Mouse (Mus musculus): ENCODE data around the gene Zdhhc5. TPM values are rescaled to one million over a fixed set of nuclear protein-coding genes. Genes with fewer than 3 reads are reported as not detected.

The Zdhhc5 gene
- polyA plus RNA-seq, 1 experiment, result 234 TPM

DNA sequence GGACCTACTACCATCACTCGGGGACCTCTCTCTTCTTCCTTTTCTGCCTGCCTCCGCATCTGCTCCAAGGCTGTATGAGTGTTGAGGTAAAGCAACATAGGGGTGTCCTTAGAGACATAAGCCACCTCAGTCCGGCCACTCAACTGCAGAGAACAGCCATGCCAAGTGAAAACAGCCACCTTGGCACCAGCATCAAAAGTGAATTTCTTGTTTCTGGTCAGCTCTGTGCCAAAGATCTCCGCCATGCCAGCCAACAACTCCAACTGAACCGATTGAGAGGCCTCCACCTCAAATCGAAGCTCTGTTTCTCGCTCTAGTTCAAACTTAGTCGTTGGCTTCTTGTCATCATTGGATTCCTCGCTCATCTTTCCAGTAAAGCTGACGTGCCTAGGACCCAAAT lies 10.8 kb upstream of the Zdhhc5 start:
- H3K4me1 ChIP-seq (ENCODE audit: control insufficient read depth, insufficient read depth, low read length), result no peaks in the 10 kb centered on the region
- no peak for TF ChIP-seq CTCF (IDR thresholded peaks at IDR 0.05; ENCODE audit: control insufficient read depth, insufficient read depth, insufficient replicate concordance, low read depth, low read length)
- peak overlapping the region; percentile 85 for H3K4me3 ChIP-seq (ENCODE audit: control insufficient read depth, low read depth, low read length)
- H3K36me3 ChIP-seq (ENCODE audit: control insufficient read depth, insufficient read depth, low read length), result peaks cover 3% of the 10 kb centered on the region; the same call in 1 of the 2 replicates
- H3K27ac ChIP-seq (ENCODE audit: control insufficient read depth, insufficient read depth, low read depth, low read length), result peak overlapping the region; percentile 40; the same call in 1 of the 2 replicates
- no peaks in the 10 kb centered on the region for H3K27me3 ChIP-seq (ENCODE audit: control insufficient read depth, insufficient read depth, low read length)

DNA sequence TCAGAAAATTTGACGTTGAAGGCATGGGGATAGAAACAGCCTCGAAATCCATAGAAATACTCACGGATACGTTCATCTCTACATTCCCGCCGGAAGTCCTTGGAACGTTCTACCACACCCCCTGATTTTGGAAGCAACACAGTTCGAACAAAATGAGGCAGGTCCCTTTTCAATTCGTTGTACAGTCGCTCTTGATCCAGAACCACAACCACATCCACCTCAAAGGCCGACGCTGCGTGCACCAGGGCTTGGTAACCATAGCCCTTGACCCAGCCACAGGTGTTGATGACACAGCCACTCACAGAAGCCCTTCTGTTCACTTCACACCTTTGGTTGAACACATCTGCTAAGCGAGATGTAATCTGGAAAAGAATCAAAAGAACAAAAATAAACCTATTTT lies 8.9 kb upstream of the Zdhhc5 start:
- no peak for TF ChIP-seq POLR2A (IDR thresholded peaks at IDR 0.05; ENCODE audit: control insufficient read depth, low read depth, low read length)
- TF ChIP-seq CTCF (IDR thresholded peaks at IDR 0.05; ENCODE audit: control insufficient read depth, insufficient read depth, insufficient replicate concordance, low read depth, low read length), result no peak
- H3K4me1 ChIP-seq (ENCODE audit: control insufficient read depth, insufficient read depth, low read length), result no peaks in the 10 kb centered on the region
- peaks cover 3% of the 10 kb centered on the region; the same call in 1 of the 2 replicates for H3K36me3 ChIP-seq (ENCODE audit: control insufficient read depth, insufficient read depth, low read length)
- H3K27me3 ChIP-seq (ENCODE audit: control insufficient read depth, insufficient read depth, low read length), result no peaks in the 10 kb centered on the region
- no peak overlapping the region for H3K27ac ChIP-seq (ENCODE audit: control insufficient read depth, insufficient read depth, low read depth, low read length)
- H3K4me3 ChIP-seq (ENCODE audit: control insufficient read depth, low read depth, low read length), result peak overlapping the region; percentile 65

DNA sequence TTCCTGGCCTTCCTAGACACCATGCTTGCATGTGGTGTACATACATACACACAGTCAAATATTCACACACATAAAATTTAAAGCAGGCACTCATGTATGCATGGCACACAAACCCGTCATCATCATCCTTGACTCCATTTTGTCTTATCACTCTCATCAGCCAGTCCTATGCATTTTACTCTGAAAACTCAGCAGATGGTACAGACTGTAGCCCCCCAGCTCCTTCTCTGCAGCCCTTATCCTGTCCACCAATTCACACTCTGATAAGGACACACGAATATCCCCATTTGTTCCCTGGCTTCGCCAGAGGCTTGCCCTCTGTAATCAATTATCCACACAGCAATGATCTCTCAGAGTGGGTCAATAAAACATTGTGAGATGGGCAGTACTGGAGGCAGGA lies 6.2 kb upstream of the Zdhhc5 start:
- peaks cover 3% of the 10 kb centered on the region; the same call in 1 of the 2 replicates for H3K36me3 ChIP-seq (ENCODE audit: control insufficient read depth, insufficient read depth, low read length)
- peaks cover 2% of the 10 kb centered on the region; the same call in 1 of the 2 replicates for H3K4me1 ChIP-seq (ENCODE audit: control insufficient read depth, insufficient read depth, low read length)
- H3K27ac ChIP-seq (ENCODE audit: control insufficient read depth, insufficient read depth, low read depth, low read length), result no peak overlapping the region
- H3K27me3 ChIP-seq (ENCODE audit: control insufficient read depth, insufficient read depth, low read length), result no peaks in the 10 kb centered on the region
- H3K4me3 ChIP-seq (ENCODE audit: control insufficient read depth, low read depth, low read length), result no peak overlapping the region
- no peak for TF ChIP-seq CTCF (IDR thresholded peaks at IDR 0.05; ENCODE audit: control insufficient read depth, insufficient read depth, insufficient replicate concordance, low read depth, low read length)
- TF ChIP-seq POLR2A (IDR thresholded peaks at IDR 0.05; ENCODE audit: control insufficient read depth, low read depth, low read length), result no peak

DNA sequence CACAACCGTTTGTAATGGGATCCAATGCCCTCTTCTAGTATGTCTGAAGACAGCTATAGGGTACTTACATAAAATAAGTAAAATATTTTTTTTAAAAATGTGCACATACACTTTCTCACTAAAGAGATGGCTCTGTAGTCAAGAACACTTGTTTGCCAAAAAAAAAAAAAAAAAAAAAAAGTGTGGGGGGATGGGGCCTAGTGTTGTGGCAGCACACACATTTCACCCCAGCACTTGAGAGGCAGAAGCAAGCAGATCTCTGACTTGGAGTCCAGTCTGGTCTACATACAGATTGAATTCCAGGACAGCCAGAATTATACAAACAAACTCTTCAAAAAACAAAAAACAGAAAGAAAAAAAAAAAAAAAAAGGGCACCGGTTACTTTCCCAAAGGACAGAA lies 5.7 kb upstream of the Zdhhc5 start:
- TF ChIP-seq POLR2A (IDR thresholded peaks at IDR 0.05; ENCODE audit: control insufficient read depth, low read depth, low read length), result no peak
- no peak for TF ChIP-seq CTCF (IDR thresholded peaks at IDR 0.05; ENCODE audit: control insufficient read depth, insufficient read depth, insufficient replicate concordance, low read depth, low read length)
- H3K36me3 ChIP-seq (ENCODE audit: control insufficient read depth, insufficient read depth, low read length), result peaks cover 2% of the 10 kb centered on the region; the same call in 1 of the 2 replicates

DNA sequence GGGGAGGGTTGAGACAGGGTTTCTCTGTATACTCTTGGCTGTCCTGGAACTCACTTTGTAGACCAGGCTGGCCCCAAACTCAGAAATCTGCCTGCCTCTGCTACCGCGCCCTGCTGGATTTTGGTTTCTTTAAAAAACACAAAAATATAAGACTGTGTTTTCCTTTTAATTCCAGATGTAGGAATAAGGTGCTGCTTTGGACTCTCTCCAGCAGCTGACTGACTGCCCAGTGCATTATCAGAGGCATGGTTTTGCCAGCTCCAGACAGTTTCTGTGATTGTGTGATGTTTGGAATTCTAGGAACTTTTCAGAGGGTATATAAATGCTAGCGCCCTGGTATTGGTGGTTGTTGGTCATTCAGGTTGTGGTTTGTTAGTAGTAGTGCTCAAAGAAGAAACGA lies 2.4 kb upstream of the Zdhhc5 start:
- TF ChIP-seq POLR2A (IDR thresholded peaks at IDR 0.05; ENCODE audit: control insufficient read depth, low read depth, low read length) (no peak), CTCF (IDR thresholded peaks at IDR 0.05; ENCODE audit: control insufficient read depth, insufficient read depth, insufficient replicate concordance, low read depth, low read length) (no peak)
- H3K36me3 ChIP-seq (ENCODE audit: control insufficient read depth, insufficient read depth, low read length), result no peaks in the 10 kb centered on the region

More for the DNA sequence above, 5.7 kb upstream of the Zdhhc5 start:
- Histone ChIP-seq H3K27me3 (ENCODE audit: control insufficient read depth, insufficient read depth, low read length) (no peaks in the 10 kb centered on the region), H3K4me1 (ENCODE audit: control insufficient read depth, insufficient read depth, low read length) (peaks cover 2% of the 10 kb centered on the region; the same call in 1 of the 2 replicates), H3K4me3 (ENCODE audit: control insufficient read depth, low read depth, low read length) (no peak overlapping the region), H3K27ac (ENCODE audit: control insufficient read depth, insufficient read depth, low read depth, low read length) (no peak overlapping the region)

DNA sequence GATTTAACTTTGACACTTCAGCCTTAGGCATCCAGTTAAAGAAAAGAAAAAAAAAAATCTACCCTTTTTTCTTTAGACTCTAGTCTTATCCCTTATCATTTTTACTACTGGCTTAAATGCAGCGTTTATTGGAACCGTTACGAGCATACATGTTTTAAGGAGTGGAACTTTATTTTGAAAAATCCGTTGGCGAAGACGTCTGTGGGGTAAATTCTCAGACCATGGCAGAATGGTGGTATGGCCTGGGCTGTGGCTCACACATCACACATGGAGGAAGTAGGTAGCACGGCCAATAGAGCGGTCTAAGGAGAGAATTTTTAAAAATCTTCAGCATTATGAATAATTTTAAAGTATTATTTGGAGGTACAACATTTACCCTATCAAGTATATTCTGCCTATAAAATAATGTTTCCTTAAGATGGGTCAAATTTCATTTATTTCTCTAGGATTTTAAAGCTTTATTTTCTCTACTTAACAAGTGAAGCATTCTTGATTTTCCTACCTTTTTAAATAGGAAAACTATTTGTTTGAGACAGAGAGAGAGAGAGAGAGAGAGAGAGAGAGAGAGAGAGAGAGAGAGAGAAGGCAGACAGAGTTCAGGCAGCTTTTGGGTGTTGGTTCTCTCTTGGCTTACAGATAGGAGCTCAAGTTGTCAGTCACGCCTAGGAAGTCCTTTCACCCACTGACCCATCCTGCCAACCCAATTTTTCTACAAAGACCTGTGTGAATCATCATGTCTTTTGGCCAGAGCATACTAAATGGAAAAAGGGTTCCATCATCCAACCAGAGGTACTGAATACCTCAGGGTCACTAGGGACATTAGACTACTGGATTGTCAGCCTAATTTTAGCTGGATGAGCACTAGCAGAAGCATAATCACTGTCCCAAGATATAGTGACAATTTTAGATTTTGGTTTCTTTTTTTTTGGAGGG lies 1.7 kb upstream of the Zdhhc5 start:
- H3K4me1 ChIP-seq (ENCODE audit: control insufficient read depth, insufficient read depth, low read length), result peaks cover 2% of the 10 kb centered on the region; the same call in 1 of the 2 replicates
- H3K27ac ChIP-seq (ENCODE audit: control insufficient read depth, insufficient read depth, low read depth, low read length), result peak overlapping the region; percentile 99
- H3K36me3 ChIP-seq (ENCODE audit: control insufficient read depth, insufficient read depth, low read length), result no peaks in the 10 kb centered on the region
- TF ChIP-seq POLR2A (IDR thresholded peaks at IDR 0.05; ENCODE audit: control insufficient read depth, low read depth, low read length) (no peak), CTCF (IDR thresholded peaks at IDR 0.05; ENCODE audit: control insufficient read depth, insufficient read depth, insufficient replicate concordance, low read depth, low read length) (no peak)
- no peaks in the 10 kb centered on the region for H3K27me3 ChIP-seq (ENCODE audit: control insufficient read depth, insufficient read depth, low read length)
- H3K4me3 ChIP-seq (ENCODE audit: control insufficient read depth, low read depth, low read length), result peak overlapping the region; percentile 86

More for the DNA sequence above, 2.4 kb upstream of the Zdhhc5 start:
- Histone ChIP-seq H3K4me1 (ENCODE audit: control insufficient read depth, insufficient read depth, low read length) (peaks cover 2% of the 10 kb centered on the region; the same call in 1 of the 2 replicates), H3K4me3 (ENCODE audit: control insufficient read depth, low read depth, low read length) (peak overlapping the region; percentile 73), H3K27me3 (ENCODE audit: control insufficient read depth, insufficient read depth, low read length) (no peaks in the 10 kb centered on the region), H3K27ac (ENCODE audit: control insufficient read depth, insufficient read depth, low read depth, low read length) (no peak overlapping the region)

DNA sequence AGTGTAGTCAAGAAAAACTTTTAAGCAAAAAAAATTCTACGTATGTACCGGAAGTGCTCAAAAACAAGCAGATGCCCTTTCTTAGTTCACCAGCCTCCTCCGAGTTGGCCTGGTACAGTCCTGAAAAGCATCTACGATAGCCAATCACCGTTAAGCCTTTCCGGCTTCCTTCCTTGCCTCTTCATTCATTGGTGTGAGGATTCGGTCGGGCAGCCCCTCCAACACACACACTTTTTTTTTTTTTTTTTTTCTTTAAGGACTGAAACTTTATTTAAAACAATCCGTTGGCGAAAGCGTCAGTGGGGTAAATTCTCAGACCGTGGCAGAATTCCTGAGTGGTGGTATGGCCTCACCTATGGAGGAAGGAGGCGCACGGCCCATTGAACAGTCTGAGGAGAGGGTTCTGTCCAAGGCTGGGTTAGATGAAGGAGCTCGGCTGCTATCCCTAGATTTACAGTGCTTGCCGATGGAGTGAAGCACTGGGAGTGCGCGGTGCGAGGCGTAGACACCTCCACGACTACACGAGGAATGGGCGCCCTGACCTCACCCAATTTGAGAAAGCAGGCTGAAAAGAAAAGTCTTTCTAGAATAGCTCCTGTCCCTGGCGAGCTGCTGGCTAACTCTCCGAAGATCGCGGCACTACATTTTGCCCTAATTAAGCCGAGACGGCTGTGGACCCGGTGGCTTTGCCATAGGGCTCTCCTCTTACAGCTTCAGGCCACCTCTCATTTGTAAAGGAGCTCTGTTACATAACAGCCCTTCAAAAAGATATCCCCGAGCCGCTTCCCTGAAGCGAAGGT lies 782 bp upstream of the Zdhhc5 start:
- Histone ChIP-seq H3K4me1 (ENCODE audit: control insufficient read depth, insufficient read depth, low read length) (peaks cover 2% of the 10 kb centered on the region; the same call in 1 of the 2 replicates), H3K4me3 (ENCODE audit: control insufficient read depth, low read depth, low read length) (peak overlapping the region; percentile 86), H3K27me3 (ENCODE audit: control insufficient read depth, insufficient read depth, low read length) (no peaks in the 10 kb centered on the region), H3K27ac (ENCODE audit: control insufficient read depth, insufficient read depth, low read depth, low read length) (peak overlapping the region; percentile 99), H3K36me3 (ENCODE audit: control insufficient read depth, insufficient read depth, low read length) (no peaks in the 10 kb centered on the region)
- TF ChIP-seq POLR2A (IDR thresholded peaks at IDR 0.05; ENCODE audit: control insufficient read depth, low read depth, low read length), result 0 out of 2 replicates have a peak, but pooled peaks have one; percentile 43
- TF ChIP-seq CTCF (IDR thresholded peaks at IDR 0.05; ENCODE audit: control insufficient read depth, insufficient read depth, insufficient replicate concordance, low read depth, low read length), result no peak

Data from testis, adult 2 months (tissue).